Mouse (Mus musculus) forebrain, postnatal 0 days (tissue): ENCODE results near the gene Casq1. TPM values are rescaled to one million over a fixed set of nuclear protein-coding genes. Genes with fewer than 3 reads are reported as not detected.

Experiments
- ATAC-seq: fragments of 200-750 bp; cut with Nextera tagmentation; 2 replicates; pipeline ENCODE4 v1.8.0; 2017; ENCODE audit warnings: mild to moderate bottlenecking, moderate library complexity
- DNase-seq: peaks from one replicate; pipeline ENCODE4 v3.0.0-alpha.2; 2015
- H3K27ac ChIP-seq: fragments of 300-500 bp; sonication (generic); 2 replicates; pipeline ENCODE4 v1.5.1; 2014; ENCODE audit warnings: low read depth, mild to moderate bottlenecking, antibody characterized with exemption, low read length, moderate library complexity, mixed read lengths
- H3K27me3 ChIP-seq: fragments of 300-500 bp; sonication (generic); 2 replicates; pipeline ENCODE4 v1.6.1; 2014; ENCODE audit warnings: mild to moderate bottlenecking, low read length, mixed read lengths; ENCODE audit not compliant: insufficient read depth
- H3K36me3 ChIP-seq: fragments of 300-500 bp; sonication (generic); 2 replicates; pipeline ENCODE4 v1.6.1; 2014; ENCODE audit warnings: mild to moderate bottlenecking, moderate library complexity; ENCODE audit not compliant: insufficient read depth
- H3K4me1 ChIP-seq: fragments of 300-500 bp; sonication (generic); 2 replicates; pipeline ENCODE4 v1.6.1; 2014; ENCODE audit warnings: antibody characterized with exemption; ENCODE audit not compliant: insufficient read depth
- H3K4me2 ChIP-seq: fragments of 300-500 bp; sonication (generic); 2 replicates; pipeline ENCODE4 v1.6.1; 2014; ENCODE audit warnings: low read depth, mild to moderate bottlenecking, moderate library complexity
- H3K4me3 ChIP-seq: fragments of 300-500 bp; sonication (generic); 2 replicates; pipeline ENCODE4 v1.5.1; 2014; ENCODE audit warnings: low read depth, low read length, mixed read lengths
- H3K9ac ChIP-seq: fragments of 300-500 bp; sonication (generic); 2 replicates; pipeline ENCODE4 v1.6.1; 2014; ENCODE audit warnings: mild to moderate bottlenecking
- H3K9me3 ChIP-seq: fragments of 300-500 bp; sonication (generic); 2 replicates; pipeline ENCODE4 v1.6.1; 2016; ENCODE audit warnings: low read length
- CTCF ChIP-seq: sonication (generic); IDR thresholded peaks from 2 replicates; pipeline ENCODE4 v1.5.1; 2016; ENCODE audit warnings: antibody characterized with exemption, control low read depth, low read depth
- WGBS: fragments of 180-500 bp; shearing (Covaris S2); extraction: QIAGEN DNeasy Blood & Tissue Kit; methylation state at CpG from one replicate; pipeline ENCODE4 v1.1.7; 2014; 5-methylcytosine and 5-hydroxymethylcytosine counted together
- polyA plus RNA-seq: library from polyadenylated mRNA; unstranded; fragments of >200 nt; fragmentation: Nextera tagmentation; extraction: Ambion mirVana; gene quantifications from 2 replicates; pipeline ENCODE4 v1.2.1, GENCODE M21; 2015
- total RNA-seq: library from RNA; depleted of rRNA; stranded (reverse); fragments of >200 nt; gene quantifications from 2 replicates; pipeline ENCODE4 v1.2.3, GENCODE M21; 2014

Casq1 gene
- total and polyA plus RNA-seq, 2 experiments from 2014 or later, result 0.76 to 3.3 TPM

DNA sequence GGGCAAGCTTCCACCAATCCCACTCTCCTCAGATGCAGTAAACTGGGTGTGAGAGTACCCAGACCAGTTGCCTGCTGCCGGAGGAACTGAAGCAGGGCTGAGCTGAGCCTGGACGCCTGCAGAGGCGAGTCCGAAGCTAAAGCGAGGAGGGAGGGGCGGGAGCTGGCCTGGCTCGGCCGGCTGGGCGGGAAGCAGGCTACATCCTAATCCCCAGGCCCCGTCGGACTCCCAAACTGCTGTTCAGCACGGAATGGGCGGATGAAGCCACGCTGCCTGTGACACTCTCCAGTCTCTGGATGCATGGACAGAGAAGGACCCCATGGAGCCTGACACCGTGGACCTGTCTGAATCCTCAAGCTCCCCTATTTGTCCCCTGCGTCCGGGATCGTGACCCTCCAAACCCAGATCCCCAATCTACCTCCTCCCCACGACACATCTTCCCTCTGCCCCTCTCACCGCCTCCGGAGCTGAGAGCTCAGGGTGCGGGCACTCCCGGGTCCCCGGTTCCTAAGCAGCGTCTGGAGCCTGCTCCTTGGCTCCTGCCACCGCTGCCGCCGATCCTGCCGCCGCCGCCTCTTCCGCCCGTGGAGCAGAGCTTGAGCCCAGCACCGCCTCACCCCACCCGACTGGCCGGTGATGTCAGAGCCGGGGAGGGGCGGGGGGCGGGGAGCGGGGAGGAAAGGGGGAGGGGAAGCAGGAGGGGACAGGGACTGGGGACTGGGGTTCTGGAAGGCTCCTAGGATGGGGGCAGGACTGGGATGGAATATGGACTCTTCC, 13.3 kb downstream of the Casq1 start, which contains the start of gene Pea15a:
Gene Pea15a, minus strand, starts transcription at position 664 of the 777 bp plus-strand sequence.
- 1% methylated on average over 38 of the region's 40 CpGs for WGBS

DNA sequence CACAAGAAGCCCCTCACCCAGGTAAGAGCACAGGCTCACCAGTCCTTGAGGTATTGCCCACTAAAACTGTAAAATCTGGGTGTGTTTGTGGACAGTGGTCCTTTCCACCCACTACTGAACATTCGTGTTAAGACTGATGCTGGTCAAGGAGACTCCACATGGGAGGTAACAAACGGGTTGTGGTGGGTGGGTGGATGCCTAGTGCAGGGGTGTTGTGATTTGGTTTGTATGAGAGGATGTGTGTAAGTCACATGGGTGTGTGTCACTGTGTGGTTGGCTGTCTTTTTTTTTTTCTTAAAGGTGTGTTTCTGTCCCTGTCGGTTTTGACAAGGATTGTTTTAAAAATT, 14.0 kb downstream of the Casq1 start:
- ATAC-seq, result peak; percentile 34
- no peak for DNase-seq
- H3K27ac ChIP-seq, result peak overlapping the region; percentile 97
- H3K4me2 ChIP-seq, result peak overlapping the region; percentile 91
- TF ChIP-seq CTCF, result no peak
- 1% methylated on average over 3 of the region's 3 CpGs for WGBS
- H3K36me3 ChIP-seq, result no peaks in the 10 kb centered on the region
- peak overlapping the region; percentile 99 for H3K9ac ChIP-seq
- H3K4me3 ChIP-seq, result peak overlapping the region; percentile 73
- peaks cover 47% of the 10 kb centered on the region for H3K4me1 ChIP-seq
- H3K27me3 ChIP-seq, result no peaks in the 10 kb centered on the region
- no peaks in the 10 kb centered on the region for H3K9me3 ChIP-seq

More for the DNA sequence above, 13.3 kb downstream of the Casq1 start, which contains the start of gene Pea15a:
- peak within 1 kb of the TSS; percentile 97 for H3K27ac ChIP-seq
- H3K27me3 ChIP-seq, result no peaks in the 10 kb centered on the region
- H3K9ac ChIP-seq, result peak within 1 kb of the TSS; percentile 99
- H3K4me2 ChIP-seq, result peak within 1 kb of the TSS; percentile 91
- DNase-seq (peak; percentile 85), ATAC-seq (peak; percentile 77)
- peak within 1 kb of the TSS; percentile 73 for H3K4me3 ChIP-seq
- no peaks in the 10 kb centered on the region for H3K9me3 ChIP-seq
- TF ChIP-seq CTCF, result no peak
- H3K36me3 ChIP-seq, result no peaks in the 10 kb centered on the region
- peaks cover 42% of the 10 kb centered on the region for H3K4me1 ChIP-seq

DNA sequence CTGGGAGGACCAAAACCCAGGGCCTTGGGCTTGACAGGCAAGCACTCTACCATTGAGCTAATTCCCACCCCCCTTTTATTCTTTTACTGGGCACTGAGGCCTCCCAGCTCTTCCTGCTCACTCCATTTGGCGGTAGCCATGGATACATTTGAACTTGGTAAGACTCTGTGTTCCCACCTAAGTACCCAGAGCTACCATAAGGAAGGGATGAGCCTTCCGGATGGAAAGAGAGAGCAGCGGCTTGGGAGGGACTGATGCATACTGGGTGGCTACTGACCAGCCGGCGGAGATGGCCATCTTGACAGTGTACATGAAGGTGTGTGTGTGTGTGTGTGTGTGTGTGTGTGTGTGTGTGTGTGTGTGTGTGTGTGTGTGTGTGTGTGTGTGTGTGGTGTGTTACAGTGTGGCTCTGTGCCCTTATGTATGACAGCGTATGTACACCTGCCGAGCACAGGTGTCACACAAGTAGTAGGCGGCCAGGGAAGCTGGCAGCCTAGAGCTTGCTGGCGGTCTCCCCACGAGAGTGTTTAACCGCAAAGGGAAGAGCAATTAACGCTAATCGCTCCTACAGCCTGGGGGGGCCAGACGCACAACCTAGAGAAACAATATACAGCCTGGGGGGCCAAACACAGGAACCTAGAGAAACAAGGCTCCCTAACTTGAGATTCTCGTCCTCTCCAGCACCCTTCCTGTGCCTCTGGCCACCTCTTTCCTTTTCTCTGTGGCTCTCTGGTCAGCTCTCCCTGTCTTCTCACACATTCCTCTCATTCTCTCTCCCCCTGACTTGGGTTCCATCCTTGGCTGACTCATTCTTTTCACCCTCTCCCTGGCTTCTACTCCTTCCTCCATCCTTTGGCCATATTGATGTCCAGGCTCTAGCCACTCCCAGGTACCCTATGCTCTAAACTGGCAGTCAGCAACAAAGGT, 14.6 kb downstream of the Casq1 start:
- Histone ChIP-seq H3K27ac (peak overlapping the region; percentile 97), H3K9me3 (no peaks in the 10 kb centered on the region), H3K9ac (peak overlapping the region; percentile 99), H3K4me1 (peaks cover 52% of the 10 kb centered on the region), H3K36me3 (peaks cover 4% of the 10 kb centered on the region), H3K4me3 (peak overlapping the region; percentile 73), H3K4me2 (peak overlapping the region; percentile 91), H3K27me3 (no peaks in the 10 kb centered on the region)
- TF ChIP-seq CTCF, result no peak
- DNase-seq, result peak; percentile 55
- no peak for ATAC-seq
- 5% methylated on average over 15 of the region's 15 CpGs for WGBS

DNA sequence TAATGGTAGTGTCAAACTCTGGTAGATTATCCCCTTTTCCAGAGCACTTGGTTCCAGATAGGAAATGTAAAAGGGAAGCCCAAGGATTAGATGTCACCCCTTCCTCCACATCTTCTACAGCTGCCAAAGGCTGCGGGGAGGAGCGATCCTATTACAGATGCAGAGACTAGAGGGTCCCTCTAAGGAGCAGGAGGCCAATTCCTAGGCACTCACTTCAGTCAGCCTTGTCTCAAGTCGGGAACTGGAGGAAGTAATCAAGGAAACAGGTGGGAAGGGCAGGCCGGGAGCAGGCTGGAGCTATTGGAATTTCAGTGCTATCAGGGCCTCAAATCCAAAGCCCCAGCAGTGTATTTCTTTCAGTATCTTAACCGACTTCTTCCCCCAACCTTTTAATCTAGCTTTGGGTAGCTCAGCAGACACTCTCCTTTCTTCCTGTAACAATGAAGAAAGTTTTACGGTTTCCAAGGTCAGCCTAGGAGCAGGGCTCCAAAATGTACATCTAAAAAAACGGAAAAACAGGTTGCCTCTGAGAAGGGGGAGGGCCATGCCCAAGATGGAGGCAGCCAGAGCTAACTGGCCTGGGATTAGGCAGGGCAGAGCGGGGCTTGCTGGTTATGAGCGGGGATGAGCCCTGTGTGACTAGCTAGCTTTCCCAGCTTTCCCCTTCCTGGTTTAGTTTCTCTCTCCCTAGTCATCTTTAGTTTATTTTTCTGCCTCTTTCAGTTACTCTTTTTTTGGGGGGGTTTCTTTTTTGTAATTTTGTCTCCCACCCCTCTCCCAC, 15.4 kb downstream of the Casq1 start:
- Histone ChIP-seq H3K9me3 (no peaks in the 10 kb centered on the region), H3K27ac (peak overlapping the region; percentile 97), H3K27me3 (no peaks in the 10 kb centered on the region), H3K9ac (peak overlapping the region; percentile 99), H3K4me3 (peak overlapping the region; percentile 73), H3K36me3 (peaks cover 11% of the 10 kb centered on the region), H3K4me2 (peak overlapping the region; percentile 91), H3K4me1 (peaks cover 56% of the 10 kb centered on the region)
- ATAC-seq (no peak), DNase-seq (peak; percentile 26)
- WGBS, result 9% methylated on average over 9 of the region's 9 CpGs
- TF ChIP-seq CTCF, result no peak

DNA sequence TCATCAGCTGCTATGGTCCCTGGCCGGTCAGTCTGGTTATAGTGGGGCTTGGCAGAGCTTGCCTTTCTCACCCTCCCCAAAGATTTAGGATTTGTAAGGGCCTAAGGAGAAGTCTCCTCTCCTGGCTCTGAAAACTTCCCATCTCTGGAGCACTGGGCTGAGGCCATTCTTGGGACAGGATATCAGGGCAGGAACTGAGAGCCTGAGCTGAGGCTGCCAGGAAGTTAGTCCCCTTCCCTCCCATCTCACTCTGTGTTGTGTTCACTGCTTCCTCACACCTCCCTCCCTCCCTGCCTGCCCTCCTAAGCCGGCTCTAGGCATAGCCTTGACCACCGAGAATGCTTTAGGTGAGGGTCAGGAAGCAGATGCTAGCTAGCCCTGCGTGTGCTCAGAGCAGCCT, 16.1 kb downstream of the Casq1 start:
- H3K4me1 ChIP-seq, result peaks cover 56% of the 10 kb centered on the region
- H3K4me2 ChIP-seq, result peak overlapping the region; percentile 91
- H3K27me3 ChIP-seq, result no peaks in the 10 kb centered on the region
- no peak overlapping the region for H3K4me3 ChIP-seq
- no peak for TF ChIP-seq CTCF
- DNase-seq (no peak), ATAC-seq (no peak)
- 3% methylated on average over 4 of the region's 4 CpGs for WGBS
- H3K9me3 ChIP-seq, result no peaks in the 10 kb centered on the region
- H3K9ac ChIP-seq, result peak overlapping the region; percentile 99; the same call in 1 of the 2 replicates
- peak overlapping the region; percentile 97 for H3K27ac ChIP-seq
- peaks cover 17% of the 10 kb centered on the region for H3K36me3 ChIP-seq

DNA sequence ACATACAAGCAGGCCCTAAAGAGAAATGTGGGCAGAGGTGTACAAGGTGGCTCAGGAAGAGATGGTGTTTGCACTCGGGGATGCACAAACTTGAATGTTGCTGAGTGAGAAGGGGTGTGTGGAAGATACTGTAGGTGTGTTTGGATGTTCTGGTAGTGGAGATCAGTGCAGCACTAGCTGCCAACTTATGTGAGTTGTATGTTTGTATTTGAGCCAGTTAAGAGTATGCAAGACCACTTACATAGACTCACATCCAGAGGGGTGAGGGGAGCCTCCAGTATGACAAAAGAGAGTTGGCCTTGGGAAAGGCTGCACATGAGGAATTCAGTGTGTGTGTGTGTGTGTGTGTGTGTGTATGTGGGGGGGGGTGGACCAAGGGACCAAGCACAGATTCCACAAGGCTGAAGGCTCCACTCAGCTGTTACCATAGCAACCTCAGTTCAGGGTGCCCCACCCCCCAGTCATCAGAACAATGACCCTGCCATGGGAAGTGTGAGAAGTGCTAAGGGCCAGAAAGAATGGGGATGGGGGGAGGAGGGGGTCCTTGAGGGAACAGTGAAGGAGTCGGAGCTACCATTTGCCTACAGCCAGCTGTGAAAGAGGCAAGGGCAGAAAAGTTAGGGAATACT, 16.7 kb downstream of the Casq1 start:
- TF ChIP-seq CTCF, result no peak
- 0 out of 2 replicates have a peak overlapping the region, but pooled peaks have one; percentile 5 for H3K4me3 ChIP-seq

More for the DNA sequence above, 16.7 kb downstream of the Casq1 start:
- Histone ChIP-seq H3K9ac (0 out of 2 replicates have a peak overlapping the region, but pooled peaks have one; percentile 99), H3K4me2 (peak overlapping the region; percentile 91), H3K4me1 (peaks cover 56% of the 10 kb centered on the region), H3K27me3 (no peaks in the 10 kb centered on the region), H3K36me3 (peaks cover 22% of the 10 kb centered on the region), H3K9me3 (no peaks in the 10 kb centered on the region), H3K27ac (peak overlapping the region; percentile 97)
- DNase-seq (peak; percentile 58), ATAC-seq (0 out of 2 replicates have a peak, but pooled peaks have one; percentile 1)
- 9% methylated on average over 2 of the region's 2 CpGs for WGBS
